Mouse (Mus musculus) liver, embryonic 14.5 days (tissue): Measurements from ENCODE around the gene Tada3.

Experiments used
- CTCF ChIP-seq: IDR thresholded peaks from 2 replicates; pipeline ENCODE4 v1.5.1; 2016; ENCODE audit warnings: antibody characterized with exemption, low read depth, control low read depth
- EP300 ChIP-seq: IDR thresholded peaks from 2 replicates; pipeline ENCODE4 v1.6.1; 2016; ENCODE audit warnings: antibody characterized with exemption, low read depth

DNA sequence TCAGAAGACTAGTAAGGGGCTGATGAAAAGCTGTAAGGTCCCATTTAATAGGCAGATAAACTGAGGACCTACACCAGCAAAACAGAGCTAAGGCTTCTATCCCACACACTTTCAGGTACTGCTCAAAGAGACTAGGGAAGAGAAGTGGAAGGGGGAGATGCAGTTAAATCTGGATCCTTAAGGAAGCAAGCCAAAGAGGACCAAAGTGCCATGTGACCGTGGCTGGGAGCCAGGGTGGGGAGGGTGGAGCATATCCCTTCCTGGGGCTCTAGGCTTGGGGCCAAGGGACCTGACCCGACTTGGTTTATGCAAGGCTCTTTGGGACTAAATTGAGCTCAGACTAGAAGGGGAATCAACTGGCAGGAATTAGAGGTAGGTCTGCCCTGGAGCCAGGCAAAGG is 33.4 kb downstream of the Tada3 start:
- TF ChIP-seq CTCF (no peak), EP300 (no peak)
